Mouse (Mus musculus): ENCODE measurements at regions not wholly inside any gene's neighbourhood (a gene's known extent, or its start where the extent isn't known, plus 50 kb on each side); places are given as distances from the start of the nearest gene placed in this dataset.

GRCm38 (mm10) chr4:62776881-62777280 lies 188.5 kb upstream of the Zfp618 start:
- TF ChIP-seq CTCF (IDR thresholded peaks at IDR 0.05; ENCODE audit: low read depth) (no peak), EP300 (IDR thresholded peaks at IDR 0.05; ENCODE audit: low read depth) (no peak)
